Mouse (Mus musculus) colon, adult 2 months (tissue): ENCODE measurements around the gene Cd2ap. TPM values are rescaled to one million over a fixed set of nuclear protein-coding genes. Genes with fewer than 3 reads are reported as not detected.

Experiments
- polyA plus RNA-seq: library from polyadenylated mRNA; depleted of rRNA; stranded (reverse); fragments of >200 nt; gene quantifications from 2 replicates; pipeline ENCODE4 v1.2.3, GENCODE M21; 2012; rRNA removed

Cd2ap gene
- 27.9 and 32.8 TPM in 2 replicates for polyA plus RNA-seq

GRCm38 (mm10) chr17:42876001-42876903, at the start of gene Cd2ap:
Cd2ap (minus strand) TSS chr17:42876665.

Other genes starting within 250 kb of the Cd2ap start
- 0.05 TPM in 1 of 2 replicates, not detected in the other for gene Adgrf4, start 184.4 kb downstream of the Cd2ap start, polyA plus RNA-seq
- gene Adgrf2, start 134.5 kb downstream of the Cd2ap start, polyA plus RNA-seq = 0.03 and 0.05 TPM in 2 replicates
- 78.4 and 84.9 TPM in 2 replicates for gene Tnfrsf21, start 139.9 kb upstream of the Cd2ap start, polyA plus RNA-seq